Mouse (Mus musculus) forebrain, postnatal 0 days (tissue): ENCODE results near the gene Galnt17. TPM values are rescaled to one million over a fixed set of nuclear protein-coding genes. Genes with fewer than 3 reads are reported as not detected.

Experiments
- ATAC-seq: fragments of 200-750 bp; cut with Nextera tagmentation; 2 replicates; pipeline ENCODE4 v1.8.0; 2017; ENCODE audit warnings: mild to moderate bottlenecking, moderate library complexity
- DNase-seq: peaks from one replicate; pipeline ENCODE4 v3.0.0-alpha.2; 2015
- H3K27ac ChIP-seq: fragments of 300-500 bp; sonication (generic); 2 replicates; pipeline ENCODE4 v1.5.1; 2014; ENCODE audit warnings: low read depth, mild to moderate bottlenecking, antibody characterized with exemption, low read length, moderate library complexity, mixed read lengths
- H3K27me3 ChIP-seq: fragments of 300-500 bp; sonication (generic); 2 replicates; pipeline ENCODE4 v1.6.1; 2014; ENCODE audit warnings: mild to moderate bottlenecking, low read length, mixed read lengths; ENCODE audit not compliant: insufficient read depth
- H3K36me3 ChIP-seq: fragments of 300-500 bp; sonication (generic); 2 replicates; pipeline ENCODE4 v1.6.1; 2014; ENCODE audit warnings: mild to moderate bottlenecking, moderate library complexity; ENCODE audit not compliant: insufficient read depth
- H3K4me1 ChIP-seq: fragments of 300-500 bp; sonication (generic); 2 replicates; pipeline ENCODE4 v1.6.1; 2014; ENCODE audit warnings: antibody characterized with exemption; ENCODE audit not compliant: insufficient read depth
- H3K4me2 ChIP-seq: fragments of 300-500 bp; sonication (generic); 2 replicates; pipeline ENCODE4 v1.6.1; 2014; ENCODE audit warnings: low read depth, mild to moderate bottlenecking, moderate library complexity
- H3K4me3 ChIP-seq: fragments of 300-500 bp; sonication (generic); 2 replicates; pipeline ENCODE4 v1.5.1; 2014; ENCODE audit warnings: low read depth, low read length, mixed read lengths
- H3K9ac ChIP-seq: fragments of 300-500 bp; sonication (generic); 2 replicates; pipeline ENCODE4 v1.6.1; 2014; ENCODE audit warnings: mild to moderate bottlenecking
- H3K9me3 ChIP-seq: fragments of 300-500 bp; sonication (generic); 2 replicates; pipeline ENCODE4 v1.6.1; 2016; ENCODE audit warnings: low read length
- CTCF ChIP-seq: sonication (generic); IDR thresholded peaks from 2 replicates; pipeline ENCODE4 v1.5.1; 2016; ENCODE audit warnings: antibody characterized with exemption, control low read depth, low read depth
- WGBS: fragments of 180-500 bp; shearing (Covaris S2); extraction: QIAGEN DNeasy Blood & Tissue Kit; methylation state at CpG from one replicate; pipeline ENCODE4 v1.1.7; 2014; 5-methylcytosine and 5-hydroxymethylcytosine counted together
- polyA plus RNA-seq: library from polyadenylated mRNA; unstranded; fragments of >200 nt; fragmentation: Nextera tagmentation; extraction: Ambion mirVana; gene quantifications from 2 replicates; pipeline ENCODE4 v1.2.1, GENCODE M21; 2015
- total RNA-seq: library from RNA; depleted of rRNA; stranded (reverse); fragments of >200 nt; gene quantifications from 2 replicates; pipeline ENCODE4 v1.2.3, GENCODE M21; 2014

Gene Galnt17
- total and polyA plus RNA-seq, 2 experiments from 2014 or later, result 5.2 to 20.2 TPM

DNA sequence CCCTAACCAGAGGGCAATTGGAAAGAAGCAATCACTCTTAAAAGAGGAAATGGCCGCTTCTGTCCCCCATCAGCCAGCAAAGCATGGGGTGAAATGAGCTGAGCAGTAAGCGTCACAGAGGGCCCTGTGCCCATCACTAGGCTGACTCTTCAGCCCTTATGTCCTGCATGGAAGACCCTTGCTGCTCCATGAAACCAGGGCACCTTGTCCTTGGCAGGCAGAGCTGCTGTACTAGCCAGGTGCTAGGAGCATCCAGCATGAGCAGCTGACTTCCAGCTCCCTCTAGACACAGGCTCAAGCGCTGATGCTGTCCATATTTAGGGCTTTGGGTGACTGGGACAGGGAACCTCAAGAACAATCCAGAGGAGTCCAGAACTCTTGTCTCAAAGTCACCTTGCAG lies 432.9 kb downstream of the Galnt17 start:
- TF ChIP-seq CTCF, result no peak
- Histone ChIP-seq H3K9me3 (no peaks in the 10 kb centered on the region), H3K4me3 (no peak overlapping the region), H3K36me3 (no peaks in the 10 kb centered on the region), H3K9ac (no peak overlapping the region), H3K4me2 (no peak overlapping the region), H3K4me1 (no peaks in the 10 kb centered on the region), H3K27me3 (no peaks in the 10 kb centered on the region), H3K27ac (no peak overlapping the region)
- 87% methylated on average over 3 of the region's 3 CpGs for WGBS
- ATAC-seq, result no peak
- DNase-seq, result no peak

DNA sequence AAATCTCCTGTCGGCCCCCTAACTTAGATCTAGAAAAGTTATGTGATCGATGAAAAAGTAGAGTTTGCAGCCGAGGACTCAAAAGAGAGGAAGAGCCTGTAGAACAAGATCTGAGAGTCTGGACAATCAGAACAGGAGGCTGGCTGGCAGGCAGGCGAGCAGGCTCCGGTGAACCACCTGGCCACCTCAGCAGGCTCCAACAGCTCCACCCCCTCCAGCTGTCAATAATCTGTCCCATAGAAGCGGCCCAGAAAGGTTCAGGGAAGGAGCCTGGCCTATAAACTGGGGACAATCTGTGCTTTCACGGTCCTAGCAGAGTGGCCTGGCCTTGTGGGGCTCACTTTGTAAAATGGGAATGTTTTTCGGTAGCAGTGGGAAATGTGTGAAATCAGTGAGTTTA lies 437.2 kb downstream of the Galnt17 start:
- Histone ChIP-seq H3K36me3 (no peaks in the 10 kb centered on the region), H3K27me3 (no peaks in the 10 kb centered on the region), H3K4me2 (no peak overlapping the region), H3K9me3 (no peaks in the 10 kb centered on the region), H3K9ac (no peak overlapping the region), H3K4me1 (no peaks in the 10 kb centered on the region), H3K4me3 (no peak overlapping the region), H3K27ac (no peak overlapping the region)
- DNase-seq, result no peak
- WGBS, result 57% methylated on average over 8 of the region's 8 CpGs
- ATAC-seq, result no peak
- TF ChIP-seq CTCF, result no peak

DNA sequence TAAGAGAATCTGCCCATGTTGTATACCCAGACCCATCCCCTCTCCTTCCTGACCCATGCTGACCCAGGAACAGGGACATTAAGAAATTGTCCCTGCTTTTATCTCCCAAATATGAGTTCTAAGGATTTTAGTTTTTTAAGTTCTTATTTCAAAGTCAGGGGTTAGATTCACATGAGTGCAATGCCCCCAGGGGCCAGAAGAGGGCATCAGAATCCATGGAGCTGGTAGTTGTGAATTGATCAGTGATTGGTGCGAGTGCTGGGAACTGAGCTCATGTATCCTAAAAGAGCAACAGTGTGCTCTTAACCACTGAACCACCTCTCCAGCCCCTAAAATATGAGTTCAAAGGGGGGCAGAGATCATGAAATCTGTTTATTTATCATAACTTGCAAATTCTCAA lies 438.4 kb downstream of the Galnt17 start:
- ATAC-seq (no peak), DNase-seq (no peak)
- H3K4me3 ChIP-seq, result no peak overlapping the region
- no peak overlapping the region for H3K4me2 ChIP-seq
- no peaks in the 10 kb centered on the region for H3K36me3 ChIP-seq
- H3K9me3 ChIP-seq, result no peaks in the 10 kb centered on the region
- H3K4me1 ChIP-seq, result no peaks in the 10 kb centered on the region
- 77% methylated on average over 1 of the region's 1 CpGs for WGBS
- no peaks in the 10 kb centered on the region for H3K27me3 ChIP-seq
- H3K9ac ChIP-seq, result no peak overlapping the region
- H3K27ac ChIP-seq, result no peak overlapping the region
- TF ChIP-seq CTCF, result peak; percentile 32; the same call in 1 of the 2 replicates

- Histone ChIP-seq H3K27ac (no peak overlapping the region), H3K36me3 (no peaks in the 10 kb centered on the region), H3K4me2 (no peak overlapping the region), H3K4me3 (no peak overlapping the region), H3K4me1 (no peaks in the 10 kb centered on the region), H3K9me3 (no peaks in the 10 kb centered on the region), H3K27me3 (no peaks in the 10 kb centered on the region), H3K9ac (no peak overlapping the region)
- ATAC-seq, result no peak
- DNase-seq, result peak; percentile 80
- WGBS, result 59% methylated on average over 5 of the region's 5 CpGs
- TF ChIP-seq CTCF, result peak; percentile 80
Observed at GRCm38 (mm10) chr5:130862302-130862701, 446.0 kb downstream of the Galnt17 start.

GRCm38 (mm10) chr5:130859736-130860135 lies 448.6 kb downstream of the Galnt17 start:
- Histone ChIP-seq H3K36me3 (no peaks in the 10 kb centered on the region), H3K4me3 (no peak overlapping the region), H3K9ac (no peak overlapping the region), H3K9me3 (no peaks in the 10 kb centered on the region), H3K27ac (no peak overlapping the region), H3K4me1 (no peaks in the 10 kb centered on the region), H3K4me2 (no peak overlapping the region), H3K27me3 (no peaks in the 10 kb centered on the region)
- peak; percentile 61 for TF ChIP-seq CTCF
- no peak for ATAC-seq
- DNase-seq, result no peak
- WGBS, result 35% methylated on average over 6 of the region's 6 CpGs

DNA sequence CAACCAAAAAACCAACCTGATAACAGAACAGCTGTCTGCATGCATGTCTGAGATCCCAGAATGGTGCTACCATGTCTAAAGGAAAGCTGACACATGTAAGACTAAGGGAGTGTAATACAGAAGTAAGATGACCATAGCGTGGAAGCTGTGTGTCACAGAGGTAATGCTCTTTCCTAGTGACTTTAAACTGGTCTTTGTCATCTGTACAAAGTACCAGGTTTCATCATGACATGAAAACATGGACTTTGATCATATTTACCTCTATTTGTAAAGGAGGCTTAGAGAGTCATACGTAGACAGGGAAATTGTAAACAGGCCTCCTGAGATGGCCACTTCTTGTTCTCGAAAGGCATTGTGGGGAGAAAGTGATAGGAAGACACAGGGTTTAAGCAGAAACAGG lies 449.6 kb downstream of the Galnt17 start:
- H3K36me3 ChIP-seq, result no peaks in the 10 kb centered on the region

DNA sequence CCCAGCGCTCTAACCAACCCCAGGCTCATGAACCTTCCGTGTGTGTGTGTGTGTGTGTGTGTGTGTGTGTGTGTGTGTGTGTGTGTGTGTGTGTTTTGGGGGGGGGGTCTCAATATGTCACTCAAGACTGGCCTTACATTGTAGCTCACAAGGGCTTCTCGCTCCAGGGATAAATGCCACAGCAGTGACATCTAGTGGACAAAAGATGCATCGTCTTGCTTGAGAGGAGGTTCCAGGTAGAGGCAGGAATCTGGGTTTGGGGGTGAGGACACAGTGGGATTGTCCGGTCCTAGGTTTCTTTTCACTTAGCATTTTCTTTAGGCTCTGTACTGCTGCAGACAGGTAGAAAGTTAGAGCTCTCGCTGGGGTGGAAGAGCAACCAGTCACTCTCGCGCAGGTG lies 450.1 kb downstream of the Galnt17 start:
- DNase-seq, result peak; percentile 84
- H3K27ac ChIP-seq, result no peak overlapping the region
- H3K9ac ChIP-seq, result no peak overlapping the region
- no peaks in the 10 kb centered on the region for H3K36me3 ChIP-seq
- peak; percentile 93 for TF ChIP-seq CTCF
- H3K27me3 ChIP-seq, result no peaks in the 10 kb centered on the region
- ATAC-seq, result peak; percentile 49; the same call in 1 of the 2 replicates
- no peak overlapping the region for H3K4me3 ChIP-seq
- H3K4me1 ChIP-seq, result no peaks in the 10 kb centered on the region
- WGBS, result 29% methylated on average over 8 of the region's 8 CpGs
- H3K4me2 ChIP-seq, result no peak overlapping the region
- no peaks in the 10 kb centered on the region for H3K9me3 ChIP-seq

More for the DNA sequence above, 449.6 kb downstream of the Galnt17 start:
- Histone ChIP-seq H3K9ac (no peak overlapping the region), H3K27me3 (no peaks in the 10 kb centered on the region), H3K9me3 (no peaks in the 10 kb centered on the region), H3K27ac (no peak overlapping the region), H3K4me1 (no peaks in the 10 kb centered on the region), H3K4me3 (no peak overlapping the region), H3K4me2 (no peak overlapping the region)
- no peak for ATAC-seq
- DNase-seq, result no peak
- no peak for TF ChIP-seq CTCF
- 88% methylated on average over 3 of the region's 3 CpGs for WGBS

DNA sequence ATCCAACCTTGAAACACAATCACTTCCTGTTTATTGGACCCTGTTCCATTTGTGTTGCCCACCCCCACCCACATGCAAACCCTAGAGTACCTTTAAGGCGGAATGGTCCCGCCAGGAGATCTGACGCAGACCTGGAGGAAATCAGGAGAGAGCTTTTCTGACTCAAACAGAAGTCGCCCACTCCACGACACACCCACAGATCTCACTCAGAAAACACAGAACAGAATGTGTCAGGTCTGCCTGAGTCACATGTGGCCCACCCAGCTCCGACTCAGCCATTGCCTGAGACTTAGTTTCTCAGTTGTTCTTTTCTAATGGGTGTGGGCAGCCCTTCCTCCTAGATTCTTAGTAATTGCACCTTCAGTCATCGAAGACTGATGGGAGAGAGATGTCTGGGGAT lies 453.9 kb downstream of the Galnt17 start:
- ATAC-seq (no peak), DNase-seq (no peak)
- WGBS, result 85% methylated on average over 7 of the region's 7 CpGs
- Histone ChIP-seq H3K4me3 (no peak overlapping the region), H3K27me3 (no peaks in the 10 kb centered on the region), H3K9ac (no peak overlapping the region), H3K27ac (no peak overlapping the region), H3K4me2 (no peak overlapping the region), H3K4me1 (no peaks in the 10 kb centered on the region), H3K36me3 (no peaks in the 10 kb centered on the region), H3K9me3 (no peaks in the 10 kb centered on the region)
- no peak for TF ChIP-seq CTCF
